Mouse (Mus musculus) right cerebral cortex, adult 2 months (tissue): ENCODE measurements around the gene Tcte1.

Source experiments
- DNase-seq, 2 experiments: peaks; one replicate each; pipeline ENCODE4 v3.0.0; 2021 to 2022; ENCODE audit warnings: low spot score in 2 of 2

The Tcte1 gene

DNA sequence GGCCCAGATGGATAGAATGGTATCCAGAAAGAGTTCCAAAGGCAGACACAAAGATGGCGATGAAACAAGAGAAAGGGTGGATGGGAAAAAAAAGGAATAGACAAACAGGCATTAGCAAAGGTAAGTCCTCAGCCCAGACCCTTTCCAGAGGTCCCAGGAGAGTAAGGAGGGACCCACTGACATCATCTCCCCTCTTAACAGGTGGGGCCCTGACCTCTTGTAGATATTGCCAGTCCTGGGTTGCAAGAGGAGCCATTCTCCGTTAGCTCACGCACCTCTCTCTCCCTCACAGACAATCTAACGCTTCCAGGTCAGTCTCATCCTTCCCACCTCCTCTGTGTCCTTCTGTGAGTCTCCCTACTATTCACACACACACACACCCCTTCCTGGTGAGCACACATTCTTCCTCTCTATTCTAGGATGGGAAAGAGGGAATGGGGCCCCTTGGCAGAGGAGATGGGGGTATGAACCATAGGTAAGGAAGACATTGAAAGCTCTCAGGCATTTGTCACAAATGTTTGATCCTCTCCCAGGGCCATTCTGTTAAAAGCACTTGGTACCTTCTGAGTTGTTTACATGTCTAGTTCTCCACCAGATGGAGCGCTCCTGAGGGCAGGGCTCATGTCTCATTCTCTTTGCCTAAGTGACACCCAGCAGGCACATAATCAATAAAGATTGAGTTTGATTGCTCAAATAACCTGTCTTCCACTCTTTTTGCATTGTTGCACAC is 24.4 kb downstream of the Tcte1 start:
- no peak for DNase-seq

DNA sequence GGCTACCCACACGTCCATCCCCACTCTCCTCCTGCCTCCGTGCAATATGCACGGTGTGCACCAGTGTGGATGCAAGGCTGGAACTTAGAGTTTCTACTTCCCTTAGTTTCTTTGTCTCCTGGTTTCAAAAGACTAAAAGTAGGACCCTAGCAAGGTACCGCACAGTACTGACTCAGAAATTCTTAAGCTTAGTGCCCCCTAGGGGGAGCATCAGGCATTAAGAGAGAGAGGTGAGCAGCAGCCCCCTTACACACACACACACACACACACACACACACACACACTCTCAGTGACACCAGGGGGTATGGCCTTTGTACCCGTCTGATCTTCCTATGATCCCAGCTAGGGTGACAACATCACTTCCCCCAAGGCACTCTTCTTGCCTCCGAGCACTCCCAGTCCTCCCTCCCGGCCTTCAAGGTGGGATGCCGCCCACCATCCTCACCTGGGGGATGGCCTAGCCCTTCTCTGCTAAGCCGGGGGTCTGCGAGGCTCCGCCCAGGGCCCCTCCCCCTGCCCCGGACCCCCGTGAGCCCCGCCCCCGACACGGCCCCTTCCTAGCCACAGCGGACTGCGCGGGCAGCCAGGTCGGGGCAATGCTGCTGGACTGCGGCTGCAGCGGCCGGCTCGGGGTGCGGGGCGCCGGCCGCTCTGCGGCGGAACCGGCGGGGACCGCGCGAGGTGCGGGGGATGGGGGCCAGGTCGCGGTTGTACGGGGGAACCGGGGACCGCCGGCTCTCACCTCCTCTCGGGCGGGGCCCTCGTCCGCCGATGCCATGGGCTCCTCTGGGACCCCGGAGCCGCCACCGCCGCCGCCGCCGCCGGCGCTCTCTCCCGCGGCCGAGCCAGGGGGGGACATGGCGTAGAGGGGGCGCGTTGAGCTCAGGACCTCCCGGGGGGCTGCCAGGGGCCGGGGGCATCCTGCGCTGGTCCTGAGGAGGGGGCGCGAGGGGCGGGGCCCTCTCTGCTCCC is 25.6 kb downstream of the Tcte1 start:
- DNase-seq = peak in 1 of 2 experiments; percentile 82

DNA sequence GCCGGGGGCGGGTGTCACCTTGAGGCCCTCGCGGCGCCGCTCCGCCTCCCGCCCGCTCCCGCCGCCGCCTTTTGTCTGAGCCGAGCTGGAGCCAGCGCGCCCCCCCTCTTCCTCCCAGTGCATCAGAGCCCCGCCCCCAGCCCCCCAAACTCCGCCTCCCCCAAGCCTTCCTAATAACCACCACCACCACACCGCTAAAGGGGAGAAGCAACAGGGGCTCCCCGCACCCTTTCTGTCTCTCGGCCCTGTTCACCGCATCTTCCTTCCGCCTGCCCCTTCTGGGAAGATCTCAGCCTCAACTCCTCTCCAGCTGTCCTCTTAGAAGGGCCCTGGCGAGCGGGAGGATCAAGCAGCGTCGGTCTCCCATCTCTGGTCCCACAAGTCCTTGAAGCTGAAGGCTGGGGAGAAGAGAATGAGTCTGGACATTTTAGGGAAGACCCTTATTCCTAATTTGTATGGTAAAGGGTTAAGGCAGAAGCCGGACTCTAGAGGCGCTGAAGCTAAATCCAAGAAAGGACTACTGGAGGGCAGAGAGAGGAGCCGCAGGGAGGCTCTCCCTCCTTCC is 26.5 kb downstream of the Tcte1 start, which contains the start of gene Tmem151b:
Gene Tmem151b, minus strand, starts transcription at position 61 of the 565 bp plus-strand sequence.
- DNase-seq = peak in 1 of 2 experiments; percentile 69

DNA sequence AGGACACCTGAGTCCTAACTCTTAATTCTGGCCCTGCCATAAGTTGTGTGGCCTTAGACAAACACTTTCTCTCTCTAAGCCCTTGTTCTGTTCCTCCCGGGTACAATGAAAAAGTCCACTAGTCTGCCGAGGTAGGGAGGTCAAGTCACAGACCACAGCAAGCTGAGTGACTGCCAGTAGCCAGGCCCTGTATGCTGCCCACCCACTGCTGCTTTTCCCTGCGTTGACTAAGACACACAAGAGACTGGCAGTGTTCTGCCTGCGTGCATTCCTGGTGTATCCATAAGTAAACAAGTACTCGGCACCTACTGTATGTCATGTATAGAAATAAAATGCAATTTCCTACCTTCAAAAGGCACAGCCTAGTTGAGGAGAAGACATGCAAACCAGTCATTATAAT is 27.0 kb downstream of the Tcte1 start:
- no peak for DNase-seq

DNA sequence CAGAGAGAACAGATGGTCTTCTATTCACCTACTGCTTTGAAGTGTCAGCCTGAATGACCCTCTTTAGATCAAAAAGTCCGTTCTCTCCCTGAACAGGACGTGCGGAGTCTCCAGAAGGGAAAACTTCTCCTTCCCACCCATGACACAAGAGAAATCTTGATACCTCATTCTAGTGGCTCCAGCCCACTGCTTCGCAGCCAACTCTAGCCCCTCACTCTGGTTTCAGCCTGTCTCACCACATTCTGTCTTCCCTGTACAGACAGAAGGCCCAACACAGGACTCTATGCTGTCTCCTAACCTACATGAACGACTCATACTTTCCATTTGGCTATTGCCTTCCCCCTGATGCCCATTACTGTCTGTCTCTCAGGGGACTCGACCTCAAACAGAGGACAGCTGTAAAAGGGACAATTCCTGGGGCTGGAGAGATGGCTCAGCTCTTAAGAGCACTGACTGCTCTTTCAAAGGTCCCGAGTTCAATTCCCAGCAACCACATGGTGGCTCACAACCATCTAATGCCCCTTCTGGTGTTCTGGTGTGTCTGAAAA is 28.1 kb downstream of the Tcte1 start:
- DNase-seq = no peak

DNA sequence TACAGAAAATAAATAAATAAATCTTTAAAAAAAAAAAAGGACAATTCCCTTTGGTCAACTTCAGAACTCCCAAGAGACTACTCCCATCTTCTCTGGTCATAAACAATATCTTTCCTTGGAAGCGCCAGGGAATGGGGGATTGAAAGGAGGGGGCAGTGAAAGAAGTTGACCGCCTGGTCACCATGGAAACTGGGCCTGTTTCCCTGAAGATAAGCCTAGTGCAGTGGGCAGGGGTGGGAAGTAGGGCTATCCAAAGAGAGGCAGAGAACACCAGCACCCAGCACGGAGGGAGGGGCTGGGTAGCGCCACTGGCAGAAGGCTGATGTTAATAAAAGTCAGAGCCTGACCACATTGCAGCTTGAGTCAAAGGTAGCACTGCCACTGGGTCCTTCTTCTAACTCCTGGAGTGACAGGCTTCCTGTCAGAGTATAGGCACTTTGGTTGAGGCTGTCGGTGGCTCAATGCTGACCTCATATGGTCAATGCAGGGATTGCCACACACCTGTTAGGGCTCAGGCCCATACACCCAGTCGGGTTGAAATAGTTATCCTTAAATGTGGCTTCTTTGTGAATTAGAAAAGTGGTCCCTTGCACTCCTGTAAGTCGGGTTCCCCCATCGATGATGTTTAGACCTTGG is 28.7 kb downstream of the Tcte1 start:
- DNase-seq = peak; percentile 88 to 91

DNA sequence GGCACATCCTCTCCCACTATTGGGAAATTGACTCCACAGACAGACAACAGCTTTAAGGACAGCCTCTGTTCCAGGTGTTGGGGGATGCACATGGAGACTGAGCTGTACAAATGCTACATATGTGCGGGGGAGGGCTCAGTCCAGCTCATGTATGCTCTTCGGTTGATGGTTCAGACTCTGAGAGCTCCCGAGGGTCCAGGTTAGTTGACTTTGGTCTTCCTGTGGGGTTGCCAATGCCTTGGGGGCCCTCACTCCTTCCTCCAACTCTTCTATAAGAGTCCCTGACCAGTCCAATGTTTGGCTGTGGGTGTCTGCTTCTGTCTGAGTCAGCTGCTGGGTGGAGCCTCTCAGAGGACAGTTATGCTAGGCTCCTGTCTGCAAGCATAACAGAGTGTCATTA is 29.8 kb downstream of the Tcte1 start:
- no peak for DNase-seq

DNA sequence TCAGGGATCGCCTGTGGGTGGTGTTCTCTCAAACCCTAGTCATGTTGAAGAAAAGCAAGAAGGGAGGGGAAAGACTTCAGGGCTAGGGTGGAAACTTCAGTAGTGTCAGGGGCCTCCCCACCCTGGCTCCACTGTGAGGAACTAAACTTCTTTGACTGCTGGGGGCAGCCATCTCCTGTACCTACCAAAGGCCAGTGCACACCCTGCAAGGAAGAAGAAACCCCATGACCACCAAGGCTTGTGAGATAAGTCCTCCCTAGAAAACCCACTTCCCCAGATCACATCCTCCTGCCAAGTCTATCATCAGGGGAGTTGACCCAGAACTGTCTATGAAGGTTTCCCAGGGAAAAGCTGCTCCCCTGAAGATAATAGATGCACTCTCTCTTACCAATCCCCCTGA is 31.2 kb downstream of the Tcte1 start:
- DNase-seq = no peak

DNA sequence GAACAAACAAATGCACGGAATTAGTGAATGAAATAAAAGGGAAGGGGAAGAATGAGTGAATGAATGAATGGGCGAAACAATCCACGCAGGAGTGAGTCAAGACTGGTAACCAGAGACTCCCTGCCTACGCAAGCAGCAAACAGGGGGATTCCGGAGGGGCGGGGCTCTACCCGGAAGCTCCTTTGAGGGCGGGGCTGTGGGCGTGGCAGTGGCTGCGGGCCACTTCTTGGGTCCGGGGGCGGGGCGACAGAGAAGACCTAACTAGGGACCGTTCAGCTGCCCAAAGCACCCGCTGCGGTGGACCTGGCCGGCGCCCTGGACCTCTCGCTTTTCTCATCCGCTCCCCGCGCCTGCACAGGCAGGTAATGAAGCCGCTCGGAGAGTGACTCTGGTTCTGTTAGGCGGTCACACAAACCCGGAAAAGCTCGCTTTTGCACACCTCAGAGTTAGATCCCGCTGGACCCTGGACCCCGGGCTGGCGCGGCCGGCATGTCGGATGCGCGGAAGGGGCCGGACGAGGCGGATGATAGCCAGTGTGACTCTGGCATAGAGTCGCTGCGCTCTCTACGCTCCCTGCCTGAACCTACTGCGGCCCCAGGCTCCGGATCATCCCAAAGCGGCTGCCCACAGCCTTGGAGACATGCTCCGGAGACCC is 32.3 kb downstream of the Tcte1 start, which contains the start of gene Nfkbie:
Gene Nfkbie, plus strand, starts transcription at position 252 of the 655 bp plus-strand sequence.
- DNase-seq = peak; percentile 88 to 93

DNA sequence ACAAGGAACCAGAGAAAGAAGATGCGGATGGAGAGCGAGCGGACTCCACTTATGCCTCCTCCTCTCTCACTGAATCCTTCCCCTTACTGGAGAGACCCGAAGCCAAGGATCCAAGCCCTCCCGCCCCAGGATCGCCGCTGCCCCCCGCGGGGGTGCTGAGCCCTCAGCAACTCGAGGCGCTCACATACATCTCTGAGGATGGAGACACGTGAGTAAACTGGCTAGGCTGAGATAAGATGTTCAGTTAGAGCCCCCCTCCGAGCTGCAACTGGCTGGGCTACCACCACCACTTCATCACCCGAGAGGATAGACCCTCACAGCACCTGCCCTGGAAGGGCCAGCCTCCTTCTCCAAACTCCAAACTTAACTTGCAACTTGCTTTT is 32.9 kb downstream of the Tcte1 start:
- no peak for DNase-seq

DNA sequence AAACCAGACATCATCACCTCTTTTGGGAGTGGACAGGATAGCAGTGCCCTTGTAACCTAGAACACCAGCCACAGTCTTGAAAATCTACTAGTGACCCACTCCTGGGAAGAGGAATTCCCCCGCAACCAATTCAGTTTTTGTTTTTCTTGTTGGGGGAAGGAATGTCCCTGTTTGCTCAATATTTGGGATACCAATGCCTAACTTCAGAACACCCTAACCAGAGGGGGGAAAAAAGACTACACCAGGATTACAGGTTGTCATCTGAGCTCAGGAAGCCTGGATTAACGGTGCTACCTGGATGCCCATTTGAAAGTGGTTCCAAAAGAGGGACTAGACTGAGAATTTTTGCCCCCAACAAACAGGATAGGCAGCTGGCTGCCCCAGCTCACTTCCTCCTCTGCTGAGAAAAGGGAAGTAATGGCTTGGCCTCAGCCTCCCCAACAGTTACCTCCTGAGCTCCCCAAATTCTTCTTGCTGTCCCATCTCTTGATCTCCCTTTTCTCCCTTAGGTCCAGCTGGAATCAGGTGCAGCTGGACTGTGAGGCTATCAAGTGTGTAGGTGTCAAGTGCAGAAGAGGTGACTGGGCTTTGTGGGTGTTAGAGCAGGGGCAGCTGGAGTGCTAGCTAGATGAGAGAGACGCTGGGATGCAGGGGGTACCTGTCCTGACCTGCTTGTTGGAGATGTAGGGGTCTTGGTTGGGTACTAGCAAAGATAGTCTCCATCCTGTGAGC is 33.4 kb downstream of the Tcte1 start:
- no peak for DNase-seq

DNA sequence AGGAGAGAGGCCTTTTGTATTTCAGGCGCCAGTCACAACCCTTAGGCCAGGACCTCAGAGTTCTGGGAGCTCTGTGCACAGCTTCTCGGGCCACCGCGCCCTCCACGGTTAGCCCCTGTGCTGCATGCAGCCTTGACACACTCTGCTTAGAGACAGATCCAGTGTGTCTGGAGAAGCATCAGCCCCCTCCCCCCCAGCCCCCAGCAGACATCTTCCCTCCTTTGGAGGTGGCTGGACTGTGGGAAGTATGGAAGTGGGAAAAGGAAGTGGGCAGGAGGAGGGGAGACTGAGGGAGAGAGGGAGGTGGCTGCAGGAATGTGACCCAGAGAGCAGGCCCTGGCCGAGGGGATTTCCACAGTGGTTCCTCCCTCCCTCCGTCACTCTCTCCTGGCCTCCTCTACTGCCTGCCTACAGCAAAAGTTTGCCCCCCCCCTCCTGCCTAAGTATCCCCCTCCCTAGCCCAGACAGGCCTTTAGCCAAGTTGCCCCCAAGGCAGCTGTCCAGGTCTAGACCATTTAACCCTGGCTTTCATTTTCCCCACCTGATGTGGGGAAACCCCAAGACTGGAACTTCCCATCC is 34.1 kb downstream of the Tcte1 start:
- DNase-seq = no peak

DNA sequence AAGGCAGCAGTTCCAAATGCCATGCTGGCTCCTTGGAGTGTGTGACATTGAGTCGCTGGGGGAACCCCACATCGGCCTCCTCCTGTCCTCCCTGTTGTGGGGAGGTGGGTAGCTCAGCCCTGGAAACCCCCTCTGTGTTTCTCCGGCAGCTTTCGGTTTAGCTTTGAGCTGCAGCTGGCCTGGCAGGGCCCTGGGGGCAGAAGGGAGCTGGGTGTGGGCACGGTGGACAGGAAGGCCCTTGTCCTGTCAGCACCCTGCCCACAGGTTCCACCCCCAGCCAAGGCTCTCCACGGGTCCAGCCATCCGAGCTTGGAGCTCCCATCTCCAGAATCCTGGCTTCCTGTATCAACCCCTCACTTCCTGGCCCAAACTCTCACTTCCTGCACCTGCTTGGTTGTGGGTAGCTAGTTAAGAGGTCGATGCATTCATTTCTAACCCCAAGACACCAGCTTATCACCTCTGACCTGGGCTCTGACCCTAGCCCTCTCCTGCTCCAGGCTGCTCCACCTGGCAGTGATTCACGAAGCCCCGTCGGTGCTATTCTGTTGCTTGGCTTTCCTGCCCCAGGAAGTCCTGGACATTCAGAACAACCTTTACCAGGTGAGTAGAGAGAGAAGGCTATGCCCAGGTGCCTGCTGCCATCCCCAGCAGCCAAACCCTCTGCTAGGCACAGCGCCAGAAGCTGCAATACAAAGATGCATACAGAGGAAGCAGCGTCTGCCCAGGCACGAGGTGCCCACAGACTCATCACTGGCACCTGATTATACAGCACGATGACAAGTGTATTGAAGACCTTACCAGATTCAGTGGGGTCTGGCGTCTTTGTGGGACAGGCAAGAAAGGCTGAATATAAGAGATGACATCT is 35.0 kb downstream of the Tcte1 start:
- DNase-seq = no peak

DNA sequence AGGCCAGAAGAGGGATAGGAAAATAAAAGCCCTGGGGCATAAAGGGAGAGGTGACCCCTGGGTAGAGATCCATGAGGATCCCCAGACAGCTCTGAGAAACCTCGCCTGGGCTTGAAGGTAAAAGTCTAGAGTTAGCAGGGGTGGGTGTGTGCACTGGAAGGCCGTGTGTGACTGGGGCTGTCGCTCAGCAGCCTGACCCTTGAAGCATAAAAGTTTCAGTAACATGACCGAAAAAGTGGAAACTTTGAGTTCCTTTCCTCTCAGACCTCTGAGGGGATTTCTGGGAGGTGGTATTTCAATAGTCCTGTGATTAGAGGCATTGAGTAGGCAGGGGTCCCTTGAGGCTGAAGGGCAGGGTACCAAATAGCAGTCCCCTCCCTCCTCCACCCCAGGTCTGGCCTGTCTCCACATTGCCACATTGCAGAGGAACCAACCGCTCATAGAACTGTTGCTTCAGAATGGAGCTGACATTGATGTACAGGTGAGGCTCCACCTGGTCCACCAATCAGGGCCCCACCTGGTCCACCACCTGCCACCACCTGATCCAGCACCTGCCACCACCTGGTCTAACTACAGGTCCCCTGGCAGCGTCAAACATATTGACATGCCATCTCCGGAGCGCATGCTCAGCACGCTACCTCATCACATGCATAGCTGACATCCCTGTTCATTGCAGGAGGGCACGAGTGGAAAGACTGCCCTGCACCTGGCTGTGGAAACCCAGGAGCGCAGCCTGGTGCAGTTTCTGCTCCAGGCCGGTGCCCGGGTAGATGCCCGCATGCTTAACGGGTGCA is 36.7 kb downstream of the Tcte1 start:
- DNase-seq = no peak

DNA sequence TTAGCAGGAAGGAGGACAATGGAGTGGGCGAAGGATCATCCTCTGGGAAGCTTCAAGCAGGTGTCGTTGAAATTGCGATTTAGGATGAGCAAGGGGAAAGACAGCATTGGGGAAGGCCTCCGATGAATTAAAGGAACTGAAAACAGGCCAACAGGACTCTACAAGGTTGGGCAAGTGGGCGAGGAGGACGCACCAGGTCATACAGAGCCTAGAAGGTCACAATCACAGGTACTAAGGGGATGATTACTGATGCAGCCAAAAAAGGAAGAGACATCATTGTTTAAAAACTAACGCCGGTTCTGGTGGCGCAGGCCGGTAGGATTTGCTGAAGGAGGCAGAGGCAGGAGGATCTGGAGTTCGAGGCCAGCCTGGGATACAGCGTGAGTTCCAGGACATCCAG is 40.0 kb downstream of the Tcte1 start:
- no peak for DNase-seq

DNA sequence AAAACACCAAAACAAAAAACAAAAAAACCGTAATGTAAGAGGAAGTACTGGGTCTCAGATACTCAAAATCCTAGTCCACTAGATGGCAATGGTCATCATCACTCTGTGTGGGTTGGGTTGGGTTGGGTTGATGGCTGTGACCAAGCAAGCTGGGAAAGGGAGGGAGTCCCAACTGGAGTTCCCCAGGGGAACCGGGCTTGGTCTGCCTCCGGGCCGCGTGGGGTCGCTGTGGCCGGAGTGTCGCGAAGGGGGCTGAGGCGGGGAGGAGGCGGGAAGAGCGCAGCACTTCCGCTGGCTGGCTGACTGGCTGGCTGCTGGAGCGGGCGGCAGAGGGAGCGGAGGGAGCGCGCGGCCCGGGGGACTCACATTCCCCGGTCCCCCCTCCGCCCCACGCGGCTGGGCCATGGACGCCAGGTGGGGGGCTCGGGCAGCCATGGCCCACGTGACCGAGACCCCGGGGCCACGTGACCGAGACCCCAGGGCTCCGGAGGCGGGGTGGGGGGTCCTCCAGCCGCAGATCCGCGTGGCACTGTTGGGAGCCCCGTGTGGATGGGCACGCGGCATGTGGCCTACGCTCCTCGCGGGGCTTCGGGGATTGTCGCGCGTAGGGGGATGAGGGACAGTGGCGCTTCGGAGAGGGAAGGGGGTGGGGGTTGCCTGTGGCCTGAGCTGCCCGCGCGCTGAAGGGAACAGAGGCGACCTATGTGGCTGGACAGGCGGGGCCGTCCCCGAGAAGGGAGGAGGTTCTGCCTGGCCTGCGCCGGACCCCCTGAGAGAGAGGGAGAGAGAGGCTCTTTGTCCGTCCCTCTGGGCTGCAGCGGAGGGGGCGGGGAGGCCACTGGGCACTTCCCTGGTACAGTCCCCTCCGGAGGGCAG is 40.7 kb downstream of the Tcte1 start, which contains the start of gene Slc35b2:
Gene Slc35b2, plus strand, starts transcription at position 220 of the 876 bp plus-strand sequence.
- peak; percentile 88 to 95 for DNase-seq

DNA sequence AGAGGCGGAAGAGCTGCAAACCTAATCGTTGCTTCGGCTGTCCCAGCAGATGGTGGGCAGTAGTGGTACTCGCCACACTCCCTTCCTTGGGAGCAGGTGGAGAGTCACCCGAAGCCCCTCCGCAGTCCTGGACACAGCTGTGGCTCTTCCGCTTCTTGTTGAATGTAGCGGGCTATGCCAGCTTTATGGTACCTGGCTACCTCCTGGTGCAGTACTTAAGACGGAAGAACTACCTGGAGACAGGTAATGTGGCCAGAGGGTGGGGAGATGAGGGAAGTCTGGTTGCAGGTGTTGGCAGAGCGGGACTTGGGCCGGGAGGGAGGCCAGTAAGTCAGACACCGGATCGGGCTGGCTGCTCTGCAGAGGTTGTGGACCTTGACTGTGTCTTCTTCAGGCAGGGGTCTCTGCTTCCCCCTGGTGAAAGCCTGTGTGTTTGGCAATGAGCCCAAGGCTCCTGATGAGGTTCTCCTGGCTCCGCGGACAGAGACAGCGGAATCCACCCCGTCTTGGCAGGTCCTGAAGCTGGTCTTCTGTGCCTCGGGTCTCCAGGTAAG is 41.4 kb downstream of the Tcte1 start:
- DNase-seq = no peak
